Mouse (Mus musculus) embryonic facial prominence, embryonic 10.5 days (tissue): ENCODE data around the gene Spns3. TPM values are rescaled to one million over a fixed set of nuclear protein-coding genes. Genes with fewer than 3 reads are reported as not detected.

Source experiments
- DNase-seq: peaks from one replicate; pipeline ENCODE4 v3.0.0-alpha.2; 2017; ENCODE audit warnings: low spot score
- H3K27ac ChIP-seq: fragments of 300-500 bp; sonication (generic); replicated peaks from 2 replicates; pipeline ENCODE4 v1.5.1; 2016; ENCODE audit warnings: mild to moderate bottlenecking
- H3K27me3 ChIP-seq: fragments of 300-500 bp; sonication (generic); replicated peaks from 2 replicates; pipeline ENCODE4 v1.6.1; 2016; ENCODE audit warnings: low read depth, mild to moderate bottlenecking; ENCODE audit not compliant: poor library complexity, severe bottlenecking
- H3K36me3 ChIP-seq: fragments of 300-500 bp; sonication (generic); replicated peaks from 2 replicates; pipeline ENCODE4 v1.6.1; 2016; ENCODE audit warnings: mild to moderate bottlenecking, moderate library complexity
- H3K4me1 ChIP-seq: fragments of 300-500 bp; sonication (generic); 2 replicates; pipeline ENCODE4 v1.6.1; 2016
- H3K4me3 ChIP-seq: fragments of 300-500 bp; sonication (generic); 2 replicates; pipeline ENCODE4 v1.5.1; 2016; ENCODE audit warnings: mild to moderate bottlenecking, moderate library complexity
- H3K9me3 ChIP-seq: fragments of 300-500 bp; sonication (generic); 2 replicates; pipeline ENCODE4 v1.6.1; 2016; ENCODE audit warnings: mild to moderate bottlenecking
- WGBS: fragments of 180-500 bp; shearing (Covaris S2); methylation state at CpG from one replicate; pipeline ENCODE4 v1.1.7; 2016; 5-methylcytosine and 5-hydroxymethylcytosine counted together
- polyA plus RNA-seq: library from polyadenylated mRNA; unstranded; fragments of >200 nt; fragmentation: Nextera tagmentation; extraction: Ambion mirVana; gene quantifications from 2 replicates; pipeline ENCODE4 v1.2.1, GENCODE M21; 2016

Gene Spns3
- polyA plus RNA-seq, 1 experiment from 2014 or later: 0.04 TPM

DNA sequence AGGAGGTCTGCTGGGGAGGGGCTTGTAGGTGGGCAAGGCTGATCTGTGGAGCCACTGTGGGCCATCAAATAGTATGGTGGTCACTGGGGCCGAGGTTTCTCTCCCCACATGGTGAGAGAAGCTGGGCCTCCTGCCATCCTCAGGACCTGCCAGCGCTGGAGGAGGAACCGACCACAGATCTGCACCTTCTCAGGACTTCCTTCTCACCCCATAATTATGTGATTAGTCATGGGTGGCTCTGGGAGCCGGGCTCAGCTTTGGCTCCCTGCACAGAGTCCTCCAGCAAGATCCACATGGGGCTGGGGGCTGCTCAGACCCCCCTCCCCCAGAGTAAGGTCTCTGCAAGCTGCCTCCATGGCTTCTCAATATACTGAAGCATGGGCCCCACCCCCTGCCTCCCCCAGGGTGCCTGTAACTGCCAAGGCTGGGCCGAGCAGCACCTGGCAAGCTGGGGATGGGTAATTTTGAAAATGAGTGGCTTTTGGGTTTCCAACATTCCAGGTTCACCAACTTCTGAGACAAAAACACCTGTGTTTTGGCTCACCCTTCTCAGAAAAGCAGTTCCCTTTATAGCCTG is 48.8 kb downstream of the Spns3 start:
- 17% methylated on average over 5 of the region's 5 CpGs for WGBS
- Histone ChIP-seq H3K27me3 (peaks cover 20% of the 10 kb centered on the region), H3K27ac (no peak overlapping the region)

DNA sequence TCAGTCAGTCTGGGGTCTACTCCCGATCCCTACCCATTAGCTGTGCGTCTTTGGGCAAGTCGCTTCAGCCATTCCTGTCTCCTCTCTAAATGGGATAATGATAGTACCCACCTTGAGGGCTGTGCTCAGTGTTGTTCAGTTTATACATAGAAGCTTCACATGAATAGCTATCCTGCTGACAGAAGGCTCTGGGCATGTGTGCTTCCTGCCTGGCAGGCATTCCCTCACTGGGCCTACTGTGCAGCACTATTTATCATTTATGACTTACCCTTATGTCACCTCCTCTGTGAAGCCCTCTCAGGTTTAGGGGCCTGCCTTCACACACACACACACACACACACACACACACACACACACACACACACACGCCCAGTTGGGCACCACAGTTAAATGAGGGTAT is 50.2 kb downstream of the Spns3 start:
- DNase-seq: no peak
- no peak overlapping the region for H3K27ac ChIP-seq
- 87% methylated on average over 4 of the region's 4 CpGs for WGBS

More for the DNA sequence above, 48.8 kb downstream of the Spns3 start:
- no peak for DNase-seq
- H3K9me3 ChIP-seq: no peaks in the 10 kb centered on the region
- peaks cover 29% of the 10 kb centered on the region for H3K4me1 ChIP-seq
- H3K36me3 ChIP-seq: no peaks in the 10 kb centered on the region
- H3K4me3 ChIP-seq: no peak overlapping the region

DNA sequence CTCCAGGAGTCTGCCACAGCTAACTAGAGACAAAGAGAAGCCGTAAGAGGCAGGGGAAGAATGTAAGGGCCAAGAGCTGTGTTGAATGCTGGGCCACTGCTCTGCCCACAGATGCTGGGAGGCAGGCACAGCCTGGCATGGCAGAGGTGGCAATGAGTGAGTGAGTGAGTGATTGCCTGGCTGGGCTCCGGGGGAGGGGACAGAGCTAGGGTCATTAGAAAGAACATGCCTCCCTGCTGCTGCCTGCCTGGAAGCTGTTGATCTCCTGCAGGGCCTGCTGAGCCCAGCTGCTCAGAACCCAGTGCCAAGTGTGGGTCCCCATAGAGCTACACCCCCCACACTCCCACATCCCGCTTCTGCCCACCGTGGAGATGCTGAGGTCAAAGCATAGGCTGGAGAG is 52.9 kb downstream of the Spns3 start:
- peaks cover 10% of the 10 kb centered on the region; the same call in 1 of the 2 replicates for H3K27me3 ChIP-seq

More for the DNA sequence above, 50.2 kb downstream of the Spns3 start:
- Histone ChIP-seq H3K36me3 (no peaks in the 10 kb centered on the region), H3K4me3 (no peak overlapping the region), H3K4me1 (peaks cover 27% of the 10 kb centered on the region), H3K27me3 (peaks cover 20% of the 10 kb centered on the region), H3K9me3 (no peaks in the 10 kb centered on the region)

DNA sequence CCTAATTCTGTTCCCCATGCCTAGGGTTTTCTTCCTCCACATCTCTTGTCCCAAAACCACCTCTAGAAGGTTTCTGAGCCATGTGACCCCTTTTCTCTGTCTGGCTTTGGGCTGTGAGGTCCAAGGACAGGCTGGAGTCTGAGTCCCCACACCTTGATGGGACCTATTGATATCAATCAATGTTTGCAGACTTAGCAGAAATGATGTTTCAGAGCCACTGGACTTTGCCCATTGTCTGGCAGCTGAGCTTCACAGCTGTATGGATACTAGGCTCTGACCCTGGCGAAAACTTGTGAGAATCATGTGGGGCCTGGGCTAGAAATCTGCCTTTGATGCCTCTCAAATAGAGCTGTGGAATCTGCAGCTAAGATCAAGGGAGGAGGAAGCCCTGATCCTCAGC is 53.5 kb downstream of the Spns3 start:
- H3K4me3 ChIP-seq: no peak overlapping the region
- no peaks in the 10 kb centered on the region for H3K9me3 ChIP-seq
- WGBS: 71% methylated on average over 1 of the region's 1 CpGs
- no peak for DNase-seq
- H3K27ac ChIP-seq: no peak overlapping the region
- H3K36me3 ChIP-seq: no peaks in the 10 kb centered on the region
- peaks cover 10% of the 10 kb centered on the region for H3K4me1 ChIP-seq
- H3K27me3 ChIP-seq: peaks cover 6% of the 10 kb centered on the region; the same call in 1 of the 2 replicates

More for the DNA sequence above, 52.9 kb downstream of the Spns3 start:
- WGBS: 23% methylated on average over 4 of the region's 4 CpGs
- H3K4me3 ChIP-seq: no peak overlapping the region
- H3K36me3 ChIP-seq: no peaks in the 10 kb centered on the region
- no peaks in the 10 kb centered on the region for H3K9me3 ChIP-seq
- H3K27ac ChIP-seq: no peak overlapping the region
- no peak for DNase-seq
- peaks cover 16% of the 10 kb centered on the region for H3K4me1 ChIP-seq

DNA sequence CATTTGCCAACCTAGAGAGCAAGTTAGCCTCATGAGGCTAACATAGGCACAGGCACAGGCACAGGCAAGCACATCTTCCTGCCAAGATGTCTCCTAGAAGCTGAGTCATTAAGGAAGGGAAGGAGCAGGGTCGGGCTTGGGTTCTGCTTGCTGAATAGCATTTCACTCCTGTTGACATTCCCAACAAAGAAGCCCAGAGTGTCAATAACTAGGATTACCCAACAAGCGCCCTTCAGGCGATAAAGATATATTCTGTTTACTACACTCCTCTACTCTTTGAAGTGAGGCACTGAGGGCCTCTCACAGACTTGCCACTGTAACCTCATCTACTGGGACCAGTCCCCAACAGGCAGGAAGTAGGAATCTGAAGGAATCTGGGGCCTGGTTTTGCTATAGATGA is 54.2 kb downstream of the Spns3 start:
- peaks cover 3% of the 10 kb centered on the region for H3K4me1 ChIP-seq
- no peaks in the 10 kb centered on the region for H3K36me3 ChIP-seq
- H3K27ac ChIP-seq: no peak overlapping the region
- no peaks in the 10 kb centered on the region for H3K9me3 ChIP-seq
- DNase-seq: no peak
- WGBS: 68% methylated on average over 3 of the region's 3 CpGs
- no peak overlapping the region for H3K4me3 ChIP-seq
- H3K27me3 ChIP-seq: peaks cover 7% of the 10 kb centered on the region; the same call in 1 of the 2 replicates

DNA sequence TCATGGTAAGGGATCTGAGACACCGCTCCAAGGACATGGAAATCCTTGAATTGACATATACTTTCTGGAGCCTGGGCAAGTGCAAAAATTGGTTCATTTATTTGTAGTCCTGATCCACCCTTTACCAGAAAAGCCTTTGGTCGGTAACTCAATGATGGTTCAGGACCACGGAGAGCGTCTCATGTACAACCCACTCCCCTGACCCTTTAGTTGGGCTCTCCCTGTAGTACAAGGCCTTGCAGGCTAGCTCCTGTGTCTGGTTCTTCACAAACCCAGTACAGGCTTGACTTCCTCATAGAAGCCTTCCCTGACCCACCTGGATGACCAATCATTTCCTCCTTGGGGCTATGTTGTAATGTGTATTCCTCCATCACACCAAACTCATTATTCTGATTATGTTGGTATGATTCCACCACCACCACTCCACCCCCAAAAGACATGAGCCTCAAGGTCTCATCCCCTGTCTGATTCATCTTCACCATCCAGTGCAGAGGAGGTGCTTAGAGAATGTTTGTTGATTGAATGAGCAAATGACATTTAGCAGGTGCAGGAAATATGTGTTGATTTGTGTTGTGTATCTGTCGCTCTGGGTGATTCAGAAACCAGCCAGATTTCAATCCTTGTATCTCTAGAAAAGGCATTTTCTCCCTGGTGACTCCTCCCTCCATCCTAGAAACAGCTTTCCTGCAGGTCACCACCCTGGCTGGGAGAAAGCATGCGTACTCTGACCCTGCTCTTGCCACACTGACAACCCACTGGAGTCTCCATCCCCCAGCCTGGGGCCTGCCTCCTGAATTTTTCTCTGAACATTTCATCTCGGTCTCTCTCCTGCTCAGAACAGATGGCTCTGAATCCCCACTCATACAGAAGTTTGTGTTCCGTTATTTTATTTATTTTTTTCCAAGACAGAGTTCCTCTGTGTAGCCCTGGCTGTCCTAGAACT is 56.0 kb downstream of the Spns3 start:
- H3K9me3 ChIP-seq: no peaks in the 10 kb centered on the region
- H3K27me3 ChIP-seq: peaks cover 21% of the 10 kb centered on the region
- no peak overlapping the region for H3K4me3 ChIP-seq
- DNase-seq: peak; percentile 57
- 55% methylated on average over 8 of the region's 8 CpGs for WGBS
- no peaks in the 10 kb centered on the region for H3K36me3 ChIP-seq
- H3K27ac ChIP-seq: no peak overlapping the region
- peaks cover 6% of the 10 kb centered on the region for H3K4me1 ChIP-seq

DNA sequence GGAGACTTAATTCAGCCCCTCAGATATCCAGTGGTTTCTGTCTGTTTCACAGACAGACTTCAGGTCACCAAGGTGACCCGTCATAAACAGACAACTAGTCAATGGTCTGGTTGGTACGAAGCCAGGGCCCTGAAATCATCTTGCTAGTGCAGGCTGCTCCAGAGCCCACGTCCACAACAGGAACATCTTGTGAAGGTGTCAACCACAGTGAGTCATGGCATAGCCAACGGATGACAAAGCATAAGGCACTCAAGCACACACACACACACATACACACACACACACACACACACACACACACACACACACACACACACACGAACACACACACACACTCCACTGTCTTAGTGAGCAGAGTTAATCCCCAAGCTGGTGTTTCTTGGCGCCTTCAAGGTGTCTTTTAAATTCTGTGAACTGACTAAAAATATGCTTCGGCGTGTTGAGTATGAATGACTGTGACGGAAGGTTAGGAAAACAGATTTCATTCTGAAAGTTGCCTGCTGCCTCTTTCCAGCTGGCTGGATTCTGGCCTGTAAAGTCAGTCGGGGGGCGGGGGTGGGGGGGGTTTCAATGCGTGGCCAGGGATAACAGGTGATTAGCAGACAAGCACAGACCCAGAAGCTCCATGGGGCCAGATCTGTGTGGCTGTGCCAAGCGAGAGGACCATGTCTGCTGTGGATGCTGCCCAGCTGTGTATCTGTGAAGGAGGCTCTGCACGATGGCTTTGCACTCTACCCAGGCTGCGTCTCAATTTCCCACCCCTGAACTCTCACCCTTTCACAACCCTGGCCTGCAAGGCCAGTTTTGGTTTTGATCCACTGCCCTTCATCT is 59.0 kb downstream of the Spns3 start:
- H3K4me3 ChIP-seq: no peak overlapping the region
- no peak for DNase-seq
- peaks cover 20% of the 10 kb centered on the region for H3K4me1 ChIP-seq
- H3K36me3 ChIP-seq: no peaks in the 10 kb centered on the region
- whole genome bisulfite sequencing: 70% methylated on average over 15 of the region's 15 CpGs
- no peak overlapping the region for H3K27ac ChIP-seq
- H3K27me3 ChIP-seq: peaks cover 49% of the 10 kb centered on the region
- H3K9me3 ChIP-seq: no peaks in the 10 kb centered on the region

DNA sequence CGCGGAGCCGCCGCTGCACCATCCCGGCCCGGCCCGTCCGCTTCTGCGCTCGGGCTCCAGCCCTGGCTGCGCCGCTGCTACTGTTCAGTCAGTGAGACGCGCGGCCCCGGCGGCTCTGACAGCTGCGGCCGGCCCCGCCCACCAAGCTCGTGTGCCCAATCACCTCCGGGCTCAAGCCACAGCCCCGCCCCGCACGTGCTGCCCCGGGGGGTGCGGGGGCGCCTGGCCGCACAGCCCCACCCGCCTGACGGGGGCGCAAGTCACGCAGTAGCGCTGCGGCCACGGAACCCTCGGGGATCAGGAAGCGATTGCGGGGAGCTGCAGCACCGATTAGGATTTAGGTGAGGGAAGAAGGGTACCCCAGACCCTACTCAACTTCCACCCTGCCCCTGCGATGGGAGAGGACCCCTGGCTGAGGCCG is 60.4 kb downstream of the Spns3 start, which contains the start of gene Spns2:
Gene Spns2 (minus strand): TSS at position 24 of the 421 bp plus-strand sequence.
- peak; percentile 93 for DNase-seq
- WGBS: under 1% methylated on average over 42 of the region's 42 CpGs
- H3K9me3 ChIP-seq: no peaks in the 10 kb centered on the region
- peak within 1 kb of the TSS; percentile 71 for H3K4me3 ChIP-seq
- peaks cover 58% of the 10 kb centered on the region for H3K27me3 ChIP-seq
- H3K4me1 ChIP-seq: peaks cover 31% of the 10 kb centered on the region
- no peaks in the 10 kb centered on the region for H3K36me3 ChIP-seq
- H3K27ac ChIP-seq: peak within 1 kb of the TSS; percentile 76

DNA sequence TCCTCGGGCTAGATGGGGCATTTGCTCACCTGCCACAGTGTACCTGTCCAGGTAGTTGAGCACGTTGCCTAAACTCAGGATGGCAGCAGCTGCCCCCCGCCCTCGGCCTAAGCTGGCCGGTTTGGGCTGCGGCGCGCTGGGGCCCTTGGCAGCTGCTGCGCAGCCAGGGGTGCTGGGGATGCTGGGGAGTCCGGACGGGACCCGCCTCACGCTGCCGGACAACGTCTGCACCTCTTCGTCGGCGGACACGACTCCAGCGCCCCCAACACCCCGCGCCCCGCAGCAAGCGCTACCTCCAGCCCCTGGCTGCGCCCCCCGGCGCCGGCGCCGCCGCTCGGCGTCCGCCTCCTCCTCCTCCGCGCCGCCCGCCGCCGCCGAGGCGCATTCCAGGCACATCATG is 60.9 kb downstream of the Spns3 start:
- H3K9me3 ChIP-seq: no peaks in the 10 kb centered on the region
- no peaks in the 10 kb centered on the region for H3K36me3 ChIP-seq
- H3K27ac ChIP-seq: peak overlapping the region; percentile 76
- under 1% methylated on average over 41 of the region's 42 CpGs for WGBS
- peaks cover 58% of the 10 kb centered on the region for H3K27me3 ChIP-seq
- H3K4me3 ChIP-seq: peak overlapping the region; percentile 71
- peaks cover 36% of the 10 kb centered on the region for H3K4me1 ChIP-seq
- DNase-seq: no peak

DNA sequence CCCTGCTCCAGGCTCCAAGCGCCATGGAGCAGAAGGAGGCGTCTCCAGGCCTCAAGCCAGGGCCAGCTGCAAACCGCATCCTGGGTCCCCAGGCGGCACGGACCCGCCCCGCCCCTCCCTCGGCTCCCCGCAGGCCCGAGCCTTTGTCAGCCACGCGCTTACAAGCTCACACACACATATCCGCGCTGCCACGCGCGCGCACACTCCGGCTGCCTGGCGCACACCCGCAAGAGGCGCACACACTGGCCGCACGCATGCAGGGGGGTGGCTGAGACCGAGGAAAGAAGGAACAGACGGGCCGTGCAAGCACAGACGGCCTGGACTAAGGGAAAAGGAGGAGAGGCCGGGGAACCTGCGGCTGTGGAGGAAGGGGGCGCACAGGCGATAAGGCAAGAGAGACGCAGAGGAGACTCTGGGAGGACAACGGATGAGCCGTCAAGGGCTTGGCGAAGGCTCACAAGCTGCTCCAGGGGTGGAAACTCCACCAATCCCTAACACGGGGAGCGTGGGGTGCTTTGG is 61.5 kb downstream of the Spns3 start:
- H3K36me3 ChIP-seq: no peaks in the 10 kb centered on the region
- peaks cover 58% of the 10 kb centered on the region for H3K27me3 ChIP-seq
- under 1% methylated on average over 38 of the region's 38 CpGs for WGBS
- H3K27ac ChIP-seq: peak overlapping the region; percentile 76
- peaks cover 36% of the 10 kb centered on the region for H3K4me1 ChIP-seq
- H3K4me3 ChIP-seq: peak overlapping the region; percentile 71
- peak; percentile 52 for DNase-seq
- no peaks in the 10 kb centered on the region for H3K9me3 ChIP-seq

DNA sequence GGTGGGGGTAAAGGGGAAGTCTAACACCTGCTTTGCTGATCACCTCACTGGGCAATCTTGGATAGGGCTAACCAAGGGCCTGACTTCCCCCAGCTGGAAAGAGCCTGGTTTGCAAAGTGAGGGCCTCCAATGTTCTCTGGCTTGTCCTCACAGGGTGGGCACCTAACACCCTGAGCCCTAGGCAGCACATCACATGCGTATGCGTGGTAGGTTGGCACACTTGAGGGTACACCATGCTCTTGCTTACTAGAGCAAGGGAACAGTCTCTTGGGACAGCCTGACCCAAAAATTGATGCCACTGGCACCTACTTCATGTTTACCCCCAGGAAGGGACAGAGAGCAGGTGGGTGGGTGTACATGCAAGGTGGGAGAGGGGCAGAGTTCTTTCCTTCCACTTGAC is 62.6 kb downstream of the Spns3 start:
- no peak for DNase-seq
- H3K36me3 ChIP-seq: no peaks in the 10 kb centered on the region
- H3K9me3 ChIP-seq: no peaks in the 10 kb centered on the region
- no peak overlapping the region for H3K27ac ChIP-seq
- H3K4me1 ChIP-seq: peaks cover 36% of the 10 kb centered on the region
- peak overlapping the region; percentile 71 for H3K4me3 ChIP-seq
- WGBS: 92% methylated on average over 2 of the region's 2 CpGs
- peaks cover 58% of the 10 kb centered on the region for H3K27me3 ChIP-seq

DNA sequence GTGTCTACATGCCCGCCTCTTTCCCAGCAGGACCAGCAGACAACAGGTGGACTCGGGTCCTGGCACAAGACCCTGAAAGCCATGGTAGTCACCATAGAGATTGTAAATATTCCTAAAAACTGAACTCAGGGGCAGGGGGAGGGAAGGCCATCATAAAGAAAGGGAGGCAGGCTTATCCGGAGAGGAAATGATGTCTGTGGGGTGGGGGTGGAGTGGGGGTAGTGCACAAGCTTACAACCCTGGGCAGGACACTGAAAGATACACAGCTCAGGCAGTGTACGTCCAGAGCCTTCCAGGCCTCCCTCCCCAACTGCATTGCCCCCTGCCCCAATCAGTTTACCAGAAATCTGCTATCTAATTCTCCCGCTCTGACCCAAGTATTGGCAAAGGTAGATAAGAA is 63.1 kb downstream of the Spns3 start:
- no peak for DNase-seq
- H3K27ac ChIP-seq: no peak overlapping the region
- peak overlapping the region; percentile 71; the same call in 1 of the 2 replicates for H3K4me3 ChIP-seq
- WGBS: 71% methylated on average over 5 of the region's 5 CpGs
- H3K27me3 ChIP-seq: peaks cover 58% of the 10 kb centered on the region
- no peaks in the 10 kb centered on the region for H3K36me3 ChIP-seq
- no peaks in the 10 kb centered on the region for H3K9me3 ChIP-seq
- H3K4me1 ChIP-seq: peaks cover 36% of the 10 kb centered on the region
